Mouse (Mus musculus): ENCODE measurements around the gene Ifna11.
"Not testable (repeated sequence)": the region's sequence is repeated elsewhere in the genome, so short reads cannot be mapped to it uniquely, and the experiment has no call there.

GRCm38 (mm10) chr4:88780320-88780719, 39.4 kb upstream of the Ifna11 start:
- TF ChIP-seq POLR2A (IDR thresholded peaks at IDR 0.05; ENCODE audit: insufficient read depth, low read length); CTCF (IDR thresholded peaks at IDR 0.05; ENCODE audit: low read depth, low read length): not testable (repeated sequence)

Data from ES-Bruce4 (cell line).